8 mouse cellular contexts compared by ENCODE assay signal in the genomic region with DNA sequence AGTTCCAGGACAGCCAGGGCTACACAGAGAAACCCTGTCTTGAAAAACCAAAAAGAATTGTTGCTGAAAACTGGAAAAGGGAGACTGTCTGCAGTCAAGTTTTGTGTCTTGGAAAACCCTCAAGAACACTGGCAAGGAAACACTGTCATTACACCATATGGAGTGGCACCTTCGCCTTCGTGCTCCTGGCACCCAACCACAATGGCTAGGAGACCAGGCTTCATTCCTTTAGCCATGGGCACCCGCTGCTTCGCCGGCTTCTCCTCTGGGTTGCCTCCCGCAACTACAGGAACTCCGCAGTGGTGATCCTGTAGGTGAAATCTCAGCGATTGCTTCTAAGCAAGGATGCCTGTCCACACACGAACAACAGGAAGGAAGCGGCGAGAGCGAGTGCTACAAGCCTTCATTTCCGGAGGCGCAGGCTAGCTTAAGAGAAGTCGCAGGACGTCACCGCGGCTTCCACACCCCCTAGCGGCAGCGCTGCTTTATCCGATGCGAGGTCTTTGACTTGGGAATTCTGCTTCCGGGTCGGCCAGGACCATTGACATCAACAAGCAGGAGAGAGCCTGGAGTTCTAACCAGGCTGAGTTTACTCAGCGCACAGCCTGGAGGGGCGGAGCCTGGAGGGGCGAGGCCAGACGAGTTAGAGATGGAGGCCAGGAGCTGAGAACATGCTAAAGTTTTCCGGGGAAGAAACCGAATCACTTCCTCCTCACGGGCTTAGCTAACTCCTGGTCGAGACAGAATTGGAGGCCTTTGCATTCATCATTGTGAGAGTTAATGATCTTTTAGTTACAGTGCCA. TPM values are rescaled to one million over a fixed set of nuclear protein-coding genes. Genes with fewer than 3 reads are reported as not detected.
DNase-seq lines count a peak whose midpoint lies in the region; ATAC-seq and TF ChIP-seq lines count a peak whose summit lies in the region.

No protein-coding gene starts in this region.

- peak; percentile 59; the same call in 1 of the 2 replicates for TF ChIP-seq CTCF in bone marrow macrophage, adult 2 months (IDR thresholded peaks at IDR 0.05; ENCODE audit: low read depth, low read length)
- peak; percentile 59; the same call in 1 of the 2 replicates for TF ChIP-seq CTCF in embryonic fibroblast, embryonic 13.5 days (IDR thresholded peaks at IDR 0.05; ENCODE audit: borderline replicate concordance, insufficient read depth, low read length)

- no peak for TF ChIP-seq POLR2A in bone marrow macrophage, adult 2 months (IDR thresholded peaks at IDR 0.05; ENCODE audit: borderline replicate concordance, low read depth, low read length)
- TF ChIP-seq POLR2A in embryonic fibroblast, embryonic 13.5 days (IDR thresholded peaks at IDR 0.05; ENCODE audit: low read depth, low read length), result peak; percentile 76

- peak overlapping the region; percentile 54 for H3K4me3 ChIP-seq in bone marrow macrophage, adult 2 months (ENCODE audit: insufficient read depth, low read length)
- peak overlapping the region; percentile 21; the same call in 1 of the 2 replicates for H3K4me3 ChIP-seq in embryonic fibroblast, embryonic 13.5 days (ENCODE audit: insufficient read depth, low read length)
- peak overlapping the region; percentile 38 for H3K4me3 ChIP-seq in kidney, embryonic 14.5 days (ENCODE audit: low read length)
- peak overlapping the region; percentile 44 for H3K4me3 ChIP-seq in limb, embryonic 15.5 days

- H3K9me3 ChIP-seq in kidney, embryonic 14.5 days (ENCODE audit: control insufficient read depth, low read length), result no peaks in the 10 kb centered on the region
- no peaks in the 10 kb centered on the region for H3K9me3 ChIP-seq in limb, embryonic 15.5 days

- H3K9ac ChIP-seq in kidney, embryonic 14.5 days (ENCODE audit: low read depth, low read length), result peak overlapping the region; percentile 63
- peak overlapping the region; percentile 48 for H3K9ac ChIP-seq in limb, embryonic 15.5 days

- H3K27me3 ChIP-seq in kidney, embryonic 14.5 days (ENCODE audit: control insufficient read depth, insufficient read depth, low read length), result peaks cover 3% of the 10 kb centered on the region; the same call in 1 of the 2 replicates
- no peaks in the 10 kb centered on the region for H3K27me3 ChIP-seq in limb, embryonic 15.5 days

- peak overlapping the region; percentile 80 for H3K27ac ChIP-seq in bone marrow macrophage, adult 2 months (ENCODE audit: insufficient read depth, low read depth, low read length)
- H3K27ac ChIP-seq in embryonic fibroblast, embryonic 13.5 days (ENCODE audit: insufficient read depth, low read length), result 0 out of 2 replicates have a peak overlapping the region, but pooled peaks have one; percentile 37
- H3K27ac ChIP-seq in kidney, embryonic 14.5 days (ENCODE audit: low read depth, low read length), result peak overlapping the region; percentile 84
- H3K27ac ChIP-seq in limb, embryonic 15.5 days, result peak overlapping the region; percentile 77

- peak; percentile 98 for ATAC-seq in kidney, embryonic 14.5 days (ENCODE audit: low FRiP score, low TSS enrichment)
- peak; percentile 96 for ATAC-seq in limb, embryonic 15.5 days (ENCODE audit: insufficient number of reproducible peaks, low FRiP score, low TSS enrichment, low read depth)

- 3% methylated on average over 32 of the region's 32 CpGs for WGBS in kidney, embryonic 14.5 days
- WGBS in limb, embryonic 15.5 days, result 4% methylated on average over 32 of the region's 32 CpGs

- peak overlapping the region; percentile 74 for H3K4me2 ChIP-seq in kidney, embryonic 14.5 days (replicated peaks; ENCODE audit: low read depth, low read length)
- H3K4me2 ChIP-seq in limb, embryonic 15.5 days, result peak overlapping the region; percentile 58

- no peaks in the 10 kb centered on the region for H3K36me3 ChIP-seq in kidney, embryonic 14.5 days (ENCODE audit: control insufficient read depth, insufficient read depth, low read length)
- H3K36me3 ChIP-seq in limb, embryonic 15.5 days, result no peaks in the 10 kb centered on the region

- peak; percentile 97 for DNase-seq in A20 (ENCODE audit: low read depth, low spot score)
- DNase-seq in heart, adult 9 months (ENCODE audit: low spot score in 2 of 2), result peak; percentile 95 to 97
- peak; percentile 89 to 90 for DNase-seq in monocyte, adult 2 months (ENCODE audit: low read depth in 1 of 2, low spot score in 2 of 2)
- DNase-seq in spleen, postnatal 36 days (ENCODE audit: low spot score in 2 of 2), result peak; percentile 89 to 93

- H3K4me1 ChIP-seq in bone marrow macrophage, adult 2 months (ENCODE audit: control insufficient read depth, insufficient read depth, low read length), result peaks cover 21% of the 10 kb centered on the region
- no peaks in the 10 kb centered on the region for H3K4me1 ChIP-seq in embryonic fibroblast, embryonic 13.5 days (ENCODE audit: control insufficient read depth, insufficient read depth, low read length)
- H3K4me1 ChIP-seq in kidney, embryonic 14.5 days (ENCODE audit: control insufficient read depth, insufficient read depth, low read length), result no peaks in the 10 kb centered on the region
- peaks cover 5% of the 10 kb centered on the region; the same call in 1 of the 2 replicates for H3K4me1 ChIP-seq in limb, embryonic 15.5 days

RNA-seq across cellular contexts. Expression of a gene that starts 9.3 kb away (rescaled TPM):
- polyA plus RNA-seq in bone marrow macrophage, adult 2 months (2012; ENCODE audit: insufficient read depth, insufficient read length, missing spikeins), result 148 and 185 TPM in 2 replicates
- 336 and 384 TPM in 2 replicates for polyA plus RNA-seq in embryonic fibroblast, embryonic 13.5 days (2011; ENCODE audit: insufficient read length, low read depth, missing spikeins)
- polyA plus RNA-seq in kidney, embryonic 14.5 days (2014; fragmentation: Nextera tagmentation; extraction: Ambion mirVana), result 294 and 402 TPM in 2 replicates
- 424 and 437 TPM in 2 replicates for polyA plus RNA-seq in limb, embryonic 15.5 days (2015; fragmentation: Nextera tagmentation; extraction: Ambion mirVana)

RNA-seq across cellular contexts. Expression of a gene that starts 29.9 kb away (rescaled TPM):
- polyA plus RNA-seq in bone marrow macrophage, adult 2 months (2012; ENCODE audit: insufficient read depth, insufficient read length, missing spikeins), result 475 and 476 TPM in 2 replicates
- polyA plus RNA-seq in embryonic fibroblast, embryonic 13.5 days (2011; ENCODE audit: insufficient read length, low read depth, missing spikeins), result 255 and 279 TPM in 2 replicates
- polyA plus RNA-seq in kidney, embryonic 14.5 days (2014; fragmentation: Nextera tagmentation; extraction: Ambion mirVana), result 151 and 222 TPM in 2 replicates
- polyA plus RNA-seq in limb, embryonic 15.5 days (2015; fragmentation: Nextera tagmentation; extraction: Ambion mirVana), result 221 and 249 TPM in 2 replicates

Comparison
In these comparisons a context has a peak if more than half of its experiments do, and no peak if none do; other contexts are left out.
1. Peak in every context shown above with its lines: DNase-seq, ATAC-seq, H3K4me3 ChIP-seq and H3K27ac ChIP-seq.